Mouse (Mus musculus): ENCODE data around the gene Gm525.

GRCm38 (mm10) chr11:89105211-89105610 is 31.6 kb downstream of the Gm525 start:
- TF ChIP-seq CTCF (IDR thresholded peaks at IDR 0.05; ENCODE audit: extremely low read depth, insufficient read length, insufficient replicate concordance, low read depth, low read length) (no peak), POLR2A (IDR thresholded peaks at IDR 0.05; ENCODE audit: low read depth, low read length) (no peak)
